Mouse (Mus musculus): ENCODE results near the gene Gprin2.

DNA sequence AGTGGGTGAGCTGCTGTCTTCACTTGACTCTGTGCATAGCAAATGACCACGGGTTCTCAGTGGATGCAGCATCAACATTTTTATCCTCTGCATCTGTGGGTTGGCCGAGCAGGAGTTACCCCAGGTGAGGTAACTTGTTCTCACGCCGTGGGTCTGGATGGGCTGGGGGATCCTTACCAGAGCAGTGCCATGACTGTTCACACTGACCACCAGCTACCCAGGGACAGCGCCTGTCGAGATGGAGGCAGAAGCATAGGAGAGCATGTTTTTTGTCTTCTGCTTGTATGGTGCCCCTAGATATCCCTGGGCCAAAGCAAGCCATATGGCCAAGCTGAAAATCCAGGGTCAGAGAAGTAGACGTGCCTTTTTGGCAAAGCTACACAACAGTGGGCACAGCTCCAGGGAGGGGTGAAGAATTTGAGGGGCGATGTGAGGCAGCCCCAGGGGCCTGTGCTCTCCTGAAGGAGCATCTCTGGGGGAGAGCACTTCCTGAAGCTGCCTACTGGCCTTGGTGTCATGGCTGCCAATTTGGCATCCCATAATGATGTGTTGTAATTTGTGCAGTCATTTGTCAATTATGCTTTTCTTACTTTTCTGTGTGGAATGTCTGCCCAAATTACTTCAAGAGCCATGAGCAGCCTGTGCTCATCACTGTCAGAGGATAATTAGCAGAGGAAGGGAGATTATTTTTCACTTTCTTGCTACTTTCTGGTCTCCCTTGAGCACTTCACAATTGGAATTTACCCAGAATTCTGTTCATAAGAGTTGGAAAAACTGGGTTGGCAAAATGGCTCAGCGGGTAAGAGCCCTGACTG is 31.6 kb upstream of the Gprin2 start:
- TF ChIP-seq CTCF (IDR thresholded peaks at IDR 0.05; ENCODE audit: control insufficient read depth, insufficient read depth, low read length) (no peak), POLR2A (IDR thresholded peaks at IDR 0.05; ENCODE audit: borderline replicate concordance, control insufficient read depth, low read depth, low read length) (no peak)
